Mouse (Mus musculus): ENCODE results near the gene Zdhhc14.
"Not testable (repeated sequence)": the region's sequence is repeated elsewhere in the genome, so short reads cannot be mapped to it uniquely, and the experiment has no call there.

The Zdhhc14 gene

DNA sequence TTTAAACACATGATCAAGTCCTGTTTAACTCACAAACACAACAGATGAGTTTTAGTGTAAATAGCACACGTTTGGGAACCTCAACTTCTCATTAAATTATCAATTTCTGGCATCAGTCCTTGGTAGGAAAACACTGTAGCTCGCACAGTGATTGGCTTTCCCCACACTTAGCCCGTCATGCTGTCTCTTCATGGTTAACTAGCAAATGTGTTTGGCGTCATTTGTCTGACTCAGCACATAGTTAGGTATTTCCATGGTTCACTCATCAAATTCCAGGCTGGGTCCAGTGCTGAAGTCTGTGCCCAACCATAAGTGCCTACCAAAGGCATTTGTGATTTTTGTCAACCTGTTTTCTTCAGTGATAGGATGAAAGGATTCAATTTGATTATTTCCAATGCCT lies 119.9 kb downstream of the Zdhhc14 start:
- no peak for DNase-seq

DNA sequence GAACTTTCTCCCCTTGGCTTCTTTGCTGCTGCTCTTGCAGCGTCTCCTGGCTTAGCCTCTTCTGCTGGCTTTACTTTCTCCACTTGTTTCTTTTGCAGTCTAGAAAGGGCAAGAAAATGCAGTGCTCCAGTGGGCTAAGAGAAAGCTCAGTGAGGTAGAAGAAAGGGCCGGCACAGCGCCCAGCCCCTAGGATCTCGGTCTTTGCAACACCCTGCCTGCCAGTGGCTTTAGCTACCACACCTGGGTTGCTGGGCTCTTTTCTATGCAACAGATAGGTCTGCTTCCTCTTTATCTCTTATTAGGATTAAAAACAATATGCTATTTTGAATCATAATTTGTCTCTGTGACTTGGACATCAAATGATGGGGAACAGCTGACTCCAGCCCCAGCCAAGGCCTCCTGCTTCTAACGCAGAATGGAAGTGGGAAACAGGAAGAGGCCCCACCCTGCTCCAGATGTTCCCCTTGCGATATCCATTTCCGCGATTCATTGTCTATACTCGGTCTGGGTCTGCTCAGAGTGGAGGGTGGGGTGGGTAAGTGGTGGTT lies 122.5 kb downstream of the Zdhhc14 start:
- no peak for DNase-seq

DNA sequence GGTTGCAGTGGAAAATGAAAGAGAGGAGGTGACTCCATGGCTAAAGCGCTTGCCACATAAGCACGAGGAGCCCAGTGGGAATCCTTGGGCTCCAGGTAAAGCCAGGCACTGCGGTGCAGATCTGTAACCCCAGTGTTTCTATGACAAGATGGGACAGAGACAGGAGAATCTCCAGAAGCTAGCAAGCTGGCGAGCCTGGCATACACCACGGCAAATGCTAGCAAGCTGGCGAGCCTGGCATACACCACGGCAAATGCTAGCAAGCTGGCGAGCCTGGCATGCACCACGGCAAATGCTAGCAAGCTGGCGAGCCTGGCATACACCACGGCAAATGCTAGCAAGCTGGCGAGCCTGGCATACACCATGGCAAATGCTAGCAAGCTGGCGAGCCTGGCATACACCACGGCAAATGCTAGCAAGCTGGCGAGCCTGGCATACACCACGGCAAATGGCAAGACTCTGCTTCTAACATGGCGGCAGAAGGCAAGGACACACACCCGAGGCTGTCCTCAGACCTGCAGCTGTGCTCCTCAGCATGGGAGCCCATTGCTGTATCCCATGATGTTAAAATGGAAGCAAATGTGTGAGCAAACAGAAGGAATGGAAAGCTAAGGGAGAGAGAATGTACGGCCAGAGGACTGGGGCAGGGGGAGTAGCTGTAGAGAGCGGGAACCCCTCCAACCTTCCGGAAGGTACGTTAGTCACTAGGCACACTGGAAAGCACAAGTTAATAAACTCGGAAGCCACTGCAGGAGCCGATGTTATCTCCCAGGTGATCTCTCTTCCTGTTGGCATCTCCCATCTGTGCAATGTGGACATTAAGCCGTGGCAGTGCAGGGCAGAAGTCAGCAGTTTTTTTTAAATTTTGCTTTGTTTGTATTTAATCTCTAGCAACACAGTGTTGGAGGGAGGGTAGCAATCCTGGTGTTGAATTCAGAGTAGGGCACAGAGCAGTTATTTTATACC lies 129.6 kb downstream of the Zdhhc14 start:
- peak; percentile 86 for DNase-seq

DNA sequence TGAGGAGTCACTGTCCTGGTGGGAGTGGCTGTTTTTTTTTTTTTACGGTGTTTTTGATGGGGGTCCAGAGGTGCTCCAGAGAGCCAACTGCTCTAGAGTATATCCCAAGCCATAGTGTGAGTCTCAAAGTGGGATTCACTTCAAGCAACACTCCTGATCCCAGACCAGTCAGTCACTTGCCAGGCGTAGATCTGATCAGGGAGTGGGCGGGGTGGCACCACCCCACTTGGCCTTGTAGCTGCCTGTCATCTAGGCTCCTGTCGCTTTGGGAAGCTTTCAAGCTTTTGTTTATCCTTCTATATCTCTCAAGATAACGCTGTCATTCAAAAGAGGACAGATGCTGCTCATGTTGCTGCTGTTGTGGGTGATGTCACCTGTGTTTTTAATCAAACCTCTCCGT lies 130.4 kb downstream of the Zdhhc14 start:
- DNase-seq, result no peak

DNA sequence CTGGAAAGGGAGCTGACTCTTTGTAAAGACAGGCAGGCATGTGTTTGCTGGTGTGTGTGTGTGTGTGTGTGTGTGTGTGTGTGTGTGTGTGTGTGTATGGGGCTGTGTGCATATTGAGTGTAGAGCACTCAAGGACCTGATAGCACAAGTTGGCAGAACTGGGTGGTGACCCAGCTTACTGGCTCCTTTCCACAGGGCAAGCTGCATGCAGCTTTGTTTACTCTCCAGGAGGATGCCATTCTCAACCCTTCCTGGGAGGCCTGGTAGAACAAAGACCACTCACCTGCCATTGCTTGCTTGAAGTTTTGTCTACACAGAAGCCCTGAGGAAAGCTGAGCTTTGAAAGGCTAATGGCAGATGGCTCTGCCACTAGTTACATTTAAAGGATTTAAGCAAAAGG lies 130.8 kb downstream of the Zdhhc14 start:
- peak; percentile 48 for DNase-seq

DNA sequence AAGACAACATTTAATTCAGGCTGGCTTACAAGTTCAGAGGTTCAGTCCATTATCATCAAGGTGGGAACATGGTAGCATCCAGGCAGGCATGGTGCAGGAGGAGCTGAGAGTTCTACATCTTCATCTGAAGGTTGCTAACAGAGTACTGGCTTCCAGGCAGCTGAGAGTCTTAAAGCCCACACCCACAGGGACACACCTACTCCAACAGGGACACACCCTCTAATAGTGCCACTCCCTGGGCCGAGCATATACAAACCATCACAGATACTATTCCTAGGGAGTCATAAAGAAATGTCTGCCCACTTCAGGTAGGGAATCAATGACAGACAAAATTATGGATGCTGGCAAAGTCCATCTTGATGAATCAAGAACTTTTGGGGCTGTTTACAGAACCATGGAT lies 132.5 kb downstream of the Zdhhc14 start:
- not testable (repeated sequence) for DNase-seq

DNA sequence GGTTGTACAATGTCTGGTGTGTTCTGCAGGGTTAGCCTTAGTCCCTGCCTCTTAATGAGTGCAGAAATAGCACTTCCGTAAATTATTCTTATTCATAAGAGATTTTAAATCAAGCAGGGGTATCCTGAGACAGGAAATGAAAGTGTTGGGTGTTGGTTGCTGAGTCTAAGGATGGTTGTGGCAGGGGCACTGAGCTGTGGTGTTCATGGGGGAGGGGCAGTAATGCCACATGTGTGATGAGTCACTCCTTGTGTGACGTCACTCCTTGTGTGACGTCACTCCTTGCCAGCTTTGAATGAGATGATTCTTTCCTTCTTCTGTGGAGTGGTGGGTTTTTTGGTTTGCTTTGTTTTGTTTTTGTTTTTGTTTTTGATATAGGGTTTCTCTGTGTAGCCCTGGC lies 134.0 kb downstream of the Zdhhc14 start:
- no peak for DNase-seq

DNA sequence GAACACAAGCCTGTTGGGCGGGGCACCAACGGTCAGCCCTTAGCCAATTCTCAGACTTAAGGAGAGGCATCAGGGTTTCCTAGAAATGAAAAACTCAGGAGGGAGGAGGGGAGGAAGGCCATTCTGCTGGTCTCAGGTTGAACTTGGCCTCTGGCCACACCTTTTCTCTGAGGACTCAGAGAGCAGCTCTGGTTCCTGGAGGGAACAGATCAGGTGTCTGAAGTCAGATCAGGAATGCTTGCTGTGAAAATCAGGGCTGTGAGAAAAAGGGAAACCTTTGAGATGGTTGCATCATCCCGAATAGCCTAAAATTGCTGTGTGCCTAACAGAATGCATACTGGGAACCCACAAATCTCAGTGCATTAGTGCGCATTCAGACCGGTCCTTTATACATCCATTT lies 135.3 kb downstream of the Zdhhc14 start:
- no peak for DNase-seq

DNA sequence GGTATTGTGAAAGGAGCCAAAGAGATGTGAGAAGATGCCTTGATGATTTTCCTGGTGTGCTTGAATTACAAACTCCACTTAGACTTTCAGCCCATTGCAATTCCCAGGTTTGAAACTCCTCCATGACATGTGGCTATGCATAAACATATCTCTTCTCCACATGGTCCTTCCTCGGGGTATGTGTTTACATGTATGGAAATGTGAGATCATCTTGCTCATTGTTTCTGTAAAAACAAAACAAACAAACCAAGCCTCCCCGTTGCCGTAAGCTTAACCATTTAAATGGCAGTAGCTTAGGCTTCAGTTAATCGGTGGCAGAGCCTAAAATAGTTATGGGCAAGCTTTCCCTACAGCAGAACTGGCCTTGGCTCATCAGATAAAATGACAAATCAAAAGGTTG lies 137.3 kb downstream of the Zdhhc14 start:
- no peak for DNase-seq

DNA sequence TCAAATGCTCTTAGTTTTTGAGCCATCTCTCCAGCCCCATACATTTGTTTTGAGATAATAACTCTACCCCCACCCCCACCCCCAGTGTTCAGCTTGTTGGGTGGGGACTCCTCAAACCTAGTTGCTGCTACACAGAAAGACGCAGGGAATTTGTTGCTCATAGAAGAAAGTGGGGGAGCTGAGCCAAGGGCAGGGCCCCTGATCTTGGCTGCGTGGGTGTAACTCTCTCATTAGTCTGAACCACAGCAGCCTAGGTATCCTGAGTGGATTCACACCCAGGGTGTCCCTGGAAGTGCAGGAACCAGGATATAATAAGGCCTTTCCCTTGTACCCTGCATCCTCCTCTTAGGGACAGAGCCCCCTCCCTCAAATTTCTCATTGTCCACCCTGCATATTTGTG lies 142.9 kb downstream of the Zdhhc14 start:
- no peak for DNase-seq

DNA sequence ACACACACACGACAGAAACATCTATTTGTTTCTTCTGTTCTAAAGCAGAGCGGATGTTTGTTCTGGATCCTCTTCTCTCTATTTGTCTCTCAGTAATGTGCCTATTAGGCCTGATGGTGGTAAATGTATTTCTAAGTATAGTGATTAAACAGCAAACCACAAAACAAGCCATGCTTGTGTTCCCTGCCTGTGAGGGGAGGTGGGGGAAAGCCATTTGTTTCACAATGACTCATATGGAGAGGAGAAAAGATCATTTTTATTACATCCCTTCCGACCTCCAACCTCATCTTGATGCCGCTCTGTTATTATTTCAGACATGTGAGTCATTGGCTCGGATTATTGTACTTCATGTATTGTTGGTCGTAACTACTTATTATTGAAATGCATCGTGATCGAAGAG lies 149.1 kb downstream of the Zdhhc14 start:
- no peak for DNase-seq

DNA sequence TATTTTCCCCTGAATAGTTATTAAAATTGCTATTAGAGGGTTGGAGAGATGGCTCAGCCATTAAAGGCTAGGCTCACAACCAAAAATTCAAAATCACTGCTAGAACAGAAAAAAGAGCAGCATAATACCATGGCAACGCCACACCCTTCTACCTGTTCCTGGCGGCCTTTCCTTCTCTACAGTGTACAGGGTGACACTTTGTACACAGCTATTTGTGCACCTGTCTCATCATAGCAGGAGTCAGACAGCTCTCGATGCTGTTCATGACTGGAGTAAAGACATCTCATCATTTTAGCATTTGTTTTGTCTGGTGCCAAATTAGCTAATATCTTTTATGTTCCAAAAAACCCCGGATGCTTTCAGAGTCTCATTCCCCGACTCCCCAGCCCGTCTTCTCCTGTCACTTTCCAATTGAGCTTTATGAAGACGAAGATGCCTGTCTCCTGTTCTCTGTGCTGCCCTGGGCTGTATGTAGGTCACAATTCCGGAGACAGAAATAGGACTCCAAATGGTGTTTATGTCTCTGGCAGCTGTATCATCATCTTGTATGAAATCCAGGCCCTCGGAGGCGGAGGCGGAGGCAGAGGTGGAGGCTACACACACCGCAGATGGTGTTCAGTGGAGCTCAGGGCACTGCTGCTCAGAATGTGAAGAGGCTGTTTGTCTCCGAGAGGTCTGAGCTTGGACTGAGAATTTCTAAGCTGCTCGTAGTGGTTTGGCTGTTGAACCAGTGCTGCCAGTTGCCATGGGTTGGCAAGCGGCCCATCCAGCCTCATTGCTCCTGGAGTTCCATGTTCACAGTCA lies 150.8 kb downstream of the Zdhhc14 start:
- DNase-seq, result peak; percentile 85

DNA sequence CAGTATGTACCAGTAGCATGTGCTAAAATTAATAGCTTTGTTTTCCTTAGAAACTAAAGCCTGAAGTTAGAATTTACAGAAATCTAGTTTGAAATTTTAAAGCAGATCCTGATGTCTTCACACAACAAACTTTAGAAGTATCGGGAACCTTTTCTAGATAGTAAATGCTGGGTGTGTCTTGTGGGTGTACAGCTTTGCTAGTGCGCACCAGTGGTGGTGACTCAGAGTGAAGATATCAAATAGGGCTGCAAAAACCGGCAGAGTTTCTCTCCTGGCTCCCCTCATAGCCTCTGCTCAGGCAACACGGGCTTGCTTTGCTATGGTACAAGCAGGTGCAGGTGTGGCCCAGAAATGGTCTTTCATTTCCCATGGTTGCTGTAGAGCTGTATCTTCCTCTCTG lies 157.8 kb downstream of the Zdhhc14 start:
- no peak for DNase-seq

DNA sequence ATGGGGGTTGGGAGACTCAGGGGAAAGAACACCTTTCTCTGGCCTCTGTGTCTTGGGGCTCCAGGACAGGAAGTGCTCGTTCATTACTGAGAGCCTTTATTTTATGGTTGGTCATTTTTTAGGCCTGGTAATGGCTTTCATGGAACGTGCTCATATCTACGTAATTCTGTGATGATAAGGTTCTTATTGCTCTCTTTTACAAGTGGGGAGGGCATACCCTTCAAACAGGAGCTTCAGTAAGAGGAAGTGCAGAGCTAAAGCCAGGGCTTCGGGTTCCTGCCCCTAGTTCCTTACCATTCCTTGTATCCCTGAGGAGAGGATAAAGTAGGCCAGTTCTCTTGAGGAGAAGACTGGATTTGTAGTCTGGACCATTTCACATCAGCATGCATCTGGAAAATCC lies 158.3 kb downstream of the Zdhhc14 start:
- DNase-seq, result no peak

DNA sequence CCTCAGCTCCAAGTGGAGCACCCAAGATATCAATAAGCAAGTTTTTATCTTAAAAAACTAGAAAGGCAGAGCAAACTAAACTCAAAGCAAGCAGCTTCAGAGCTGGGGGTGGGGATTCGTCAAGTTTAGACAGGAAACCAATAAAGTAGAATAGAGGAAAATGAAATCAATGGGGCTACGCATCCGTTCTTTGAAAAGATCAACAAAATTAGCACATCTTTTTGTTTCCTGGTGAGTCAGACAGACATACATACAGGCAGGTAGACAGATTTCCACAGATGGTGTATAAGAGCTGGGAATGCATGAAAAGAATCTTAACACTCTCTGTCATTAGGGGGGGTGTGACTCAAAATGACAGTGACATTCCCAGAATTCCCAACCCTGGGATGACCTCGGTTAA lies 159.2 kb downstream of the Zdhhc14 start:
- DNase-seq, result no peak

DNA sequence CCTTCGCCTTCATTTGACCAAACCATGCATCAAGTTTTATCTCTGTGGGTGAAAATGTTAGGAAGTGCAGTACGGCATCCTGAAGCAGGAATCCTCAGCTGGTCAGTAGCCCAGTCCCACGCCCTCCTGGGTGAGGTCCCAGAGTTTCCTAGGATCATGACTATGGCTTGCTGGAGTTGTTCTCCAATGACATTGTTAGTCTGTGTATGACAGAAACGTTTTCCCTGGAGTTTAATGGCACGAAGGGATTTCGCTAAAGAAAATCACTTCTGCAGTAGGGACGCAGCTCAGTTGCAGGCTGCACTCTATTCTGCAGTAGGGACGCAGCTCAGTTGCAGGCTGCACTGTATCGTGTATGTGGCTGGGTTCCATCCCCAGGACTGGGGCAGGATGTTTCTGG lies 161.6 kb downstream of the Zdhhc14 start:
- no peak for DNase-seq

DNA sequence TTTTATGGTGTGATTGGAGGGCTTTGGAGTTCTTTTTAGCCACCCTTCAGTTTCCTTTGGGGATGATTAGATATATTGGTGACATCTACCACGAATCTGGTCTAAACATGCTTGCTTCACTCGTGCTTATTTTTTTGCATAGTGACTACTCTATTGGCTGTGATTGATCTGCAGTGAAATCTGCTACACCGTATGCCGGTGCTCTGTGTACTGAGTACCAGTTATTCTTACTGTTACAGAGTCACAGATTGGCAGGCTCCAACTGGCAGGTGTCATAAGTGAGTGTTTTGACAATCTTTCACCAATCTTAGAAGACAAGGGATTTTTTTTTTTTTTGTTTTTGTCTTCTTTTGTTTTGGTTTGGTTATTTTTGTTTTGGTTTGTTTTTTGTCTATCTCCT lies 163.2 kb downstream of the Zdhhc14 start:
- DNase-seq, result no peak

DNA sequence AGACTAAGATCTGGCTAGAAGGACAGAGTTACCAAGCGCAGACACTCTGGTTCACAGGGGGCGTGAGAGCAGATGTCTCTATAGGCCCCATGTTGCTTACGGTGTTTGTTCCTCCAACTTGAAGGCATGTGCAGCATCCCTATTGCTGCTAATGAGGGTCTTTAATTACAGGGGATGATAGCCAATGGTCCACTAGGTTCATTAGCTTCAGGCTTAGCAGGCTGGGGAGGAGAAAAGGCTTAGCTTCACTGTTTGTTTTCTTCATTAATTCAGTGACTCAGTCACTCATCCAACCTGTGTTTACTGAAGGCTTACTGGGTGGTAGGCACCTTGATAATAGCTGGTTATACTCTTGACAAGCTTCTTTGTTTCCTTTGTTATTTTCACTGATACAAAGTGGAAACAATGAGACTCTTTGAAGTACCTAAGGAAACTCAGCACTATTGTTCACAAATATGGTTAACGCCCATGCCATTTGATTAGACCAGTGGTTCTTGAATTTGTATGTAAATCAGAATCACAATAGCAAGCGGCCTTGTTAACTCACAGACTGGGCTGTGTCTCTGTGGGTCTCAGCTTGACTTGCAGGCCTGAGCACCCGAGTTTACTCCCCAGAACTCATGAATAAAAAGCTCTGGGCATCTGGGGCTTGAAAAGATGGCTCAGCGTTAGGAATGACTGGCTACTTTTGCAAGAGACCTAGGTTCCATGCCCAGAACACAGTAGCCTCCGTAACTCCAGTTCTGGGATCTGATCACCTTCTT lies 168.1 kb downstream of the Zdhhc14 start:
- no peak for DNase-seq

DNA sequence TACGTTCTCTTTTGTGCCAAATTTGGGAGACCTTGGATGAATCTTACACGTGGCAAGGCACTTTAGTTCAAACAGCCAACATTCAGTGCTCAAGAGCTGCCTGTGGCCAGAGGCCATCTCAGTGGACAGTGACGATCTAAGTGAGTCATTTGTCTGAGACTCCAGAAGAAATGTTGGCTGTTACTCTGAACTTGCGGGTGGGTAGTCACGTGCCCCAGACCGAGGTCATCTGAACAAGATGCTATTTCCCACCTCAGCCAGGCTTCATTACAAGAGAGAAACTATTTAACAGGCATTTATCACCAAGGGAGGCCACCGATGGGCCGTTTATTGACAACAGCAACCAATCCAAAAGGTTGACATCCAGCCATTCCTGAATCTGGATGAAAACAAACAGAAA lies 174.3 kb downstream of the Zdhhc14 start:
- DNase-seq, result no peak

DNA sequence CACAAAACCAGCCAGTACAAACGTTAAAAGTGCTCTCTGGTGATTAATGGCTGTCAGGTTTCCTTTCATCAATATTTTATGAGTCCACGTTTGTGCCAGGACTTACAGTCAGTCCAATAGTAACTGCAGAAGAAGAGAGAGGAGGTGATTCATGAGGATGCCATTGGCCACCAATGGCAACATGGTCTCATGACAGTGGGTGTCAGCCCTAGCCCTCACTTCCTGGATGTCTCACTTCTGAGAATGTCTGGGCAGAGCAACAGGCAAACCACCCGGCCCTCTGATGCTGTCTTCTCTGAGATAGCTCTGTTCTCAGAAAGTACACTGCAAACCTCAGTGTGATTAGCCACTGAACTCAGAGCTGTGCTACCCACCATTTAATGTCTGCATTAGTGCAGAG lies 176.1 kb downstream of the Zdhhc14 start:
- no peak for DNase-seq

DNA sequence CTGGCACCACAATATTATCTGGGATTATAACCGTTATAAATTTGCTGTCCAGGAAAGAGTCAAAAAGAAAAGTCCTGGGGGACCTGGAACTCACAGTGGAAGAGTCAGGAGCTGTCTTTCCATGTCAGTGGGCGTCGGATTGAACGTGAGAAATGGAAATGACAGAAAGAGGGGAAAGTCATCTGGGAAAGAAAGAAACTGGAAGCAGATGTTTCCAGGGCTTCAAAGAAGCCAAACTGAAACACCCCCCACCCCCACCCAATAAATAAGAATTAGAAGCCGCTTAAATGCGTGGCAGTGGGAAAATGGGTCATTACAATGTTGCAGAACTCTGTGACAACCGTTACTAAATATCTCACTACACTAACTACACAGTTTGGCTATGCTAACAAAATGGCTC lies 176.6 kb downstream of the Zdhhc14 start:
- DNase-seq, result no peak

DNA sequence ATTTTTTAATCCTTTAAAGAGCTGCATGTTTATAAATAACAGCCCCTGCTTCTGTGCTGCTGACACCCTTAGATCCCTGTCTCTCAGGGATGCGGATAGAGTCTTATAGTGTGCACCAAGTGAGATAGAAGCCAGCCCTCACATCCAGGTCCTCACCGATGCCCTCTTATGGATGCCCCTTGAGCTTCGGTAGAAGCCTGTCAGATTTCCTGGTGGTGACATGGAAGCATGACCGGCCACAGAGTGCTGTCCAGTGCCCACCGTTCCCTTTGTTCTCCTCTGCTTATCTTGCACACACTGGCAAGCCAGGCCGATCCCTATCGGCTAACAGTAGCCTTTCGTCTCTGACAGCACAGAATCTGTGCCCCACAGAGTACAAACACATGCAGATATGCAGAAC lies 183.6 kb downstream of the Zdhhc14 start:
- no peak for DNase-seq

DNA sequence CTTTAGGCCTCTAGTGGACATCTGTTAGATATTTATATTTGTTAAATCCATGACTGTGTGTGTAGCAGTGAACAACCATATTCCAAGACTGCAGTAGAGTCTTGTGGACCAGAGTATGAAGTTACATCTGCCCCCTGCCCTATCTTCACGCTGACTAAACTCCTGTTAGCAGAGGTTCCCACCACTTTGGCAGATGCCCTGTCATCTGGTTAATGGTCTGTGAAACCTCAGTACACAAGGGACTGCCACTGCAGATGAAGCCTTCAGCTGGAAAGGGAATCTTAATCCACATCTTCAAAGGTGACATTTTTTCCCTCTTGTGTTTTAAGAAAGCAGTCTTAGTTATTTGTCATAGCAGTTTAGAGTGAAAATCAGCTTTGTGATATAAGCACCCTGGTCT lies 187.0 kb downstream of the Zdhhc14 start:
- no peak for DNase-seq
